Mouse (Mus musculus) ES-Bruce4 (cell line): Measurements from ENCODE around the gene Mmd. TPM values are rescaled to one million over a fixed set of nuclear protein-coding genes. Genes with fewer than 3 reads are reported as not detected.

Source experiments
- H3K27ac ChIP-seq: 2 replicates; pipeline ENCODE4 v1.5.1; 2012; ENCODE audit warnings: low read length, inconsistent platforms; ENCODE audit not compliant: insufficient read depth
- H3K27me3 ChIP-seq: 2 replicates; pipeline ENCODE4 v1.6.1; 2012; ENCODE audit warnings: mild to moderate bottlenecking, low read length, inconsistent platforms; ENCODE audit not compliant: control insufficient read depth, poor library complexity, insufficient read depth, severe bottlenecking
- H3K36me3 ChIP-seq: 2 replicates; pipeline ENCODE4 v1.6.1; 2012; ENCODE audit warnings: inconsistent platforms, mild to moderate bottlenecking, low read length, moderate library complexity; ENCODE audit not compliant: control insufficient read depth, poor library complexity, insufficient read depth, severe bottlenecking
- H3K4me1 ChIP-seq: one replicate; pipeline ENCODE4 v1.8.1; 2011; ENCODE audit warnings: low read length; ENCODE audit not compliant: control insufficient read depth, insufficient read depth
- H3K4me3 ChIP-seq: 2 replicates; pipeline ENCODE4 v1.5.1; 2011; ENCODE audit warnings: low read depth, mild to moderate bottlenecking, low read length
- H3K9ac ChIP-seq: 2 replicates; pipeline ENCODE4 v1.6.1; 2012; ENCODE audit warnings: low read depth, mild to moderate bottlenecking, inconsistent platforms; ENCODE audit not compliant: poor library complexity, severe bottlenecking
- H3K9me3 ChIP-seq: replicated peaks from 2 replicates; pipeline ENCODE4 v1.6.1; 2012; ENCODE audit warnings: mild to moderate bottlenecking, low read length, inconsistent platforms; ENCODE audit not compliant: control insufficient read depth, poor library complexity, insufficient read depth, severe bottlenecking
- CTCF ChIP-seq: IDR thresholded peaks from one replicate; pipeline ENCODE4 v1.8.1; 2011; ENCODE audit warnings: low read depth, low read length
- EP300 ChIP-seq: IDR thresholded peaks from 2 replicates; pipeline ENCODE4 v1.6.1; 2011; ENCODE audit warnings: low read depth, low read length; ENCODE audit not compliant: insufficient read depth
- POLR2A ChIP-seq: IDR thresholded peaks from one replicate; pipeline ENCODE4 v1.8.1; 2011; ENCODE audit warnings: low read length; ENCODE audit not compliant: insufficient read depth
- polyA plus RNA-seq: library from polyadenylated mRNA; stranded (reverse); fragments of >200 nt; gene quantifications from 2 replicates; pipeline ENCODE4 v1.2.4, GENCODE M21; 2011; ENCODE audit warnings: low read depth; ENCODE audit not compliant: missing spikeins, insufficient read depth, insufficient read length

Gene Mmd
- polyA plus RNA-seq, 1 experiment = 19.6 TPM

DNA sequence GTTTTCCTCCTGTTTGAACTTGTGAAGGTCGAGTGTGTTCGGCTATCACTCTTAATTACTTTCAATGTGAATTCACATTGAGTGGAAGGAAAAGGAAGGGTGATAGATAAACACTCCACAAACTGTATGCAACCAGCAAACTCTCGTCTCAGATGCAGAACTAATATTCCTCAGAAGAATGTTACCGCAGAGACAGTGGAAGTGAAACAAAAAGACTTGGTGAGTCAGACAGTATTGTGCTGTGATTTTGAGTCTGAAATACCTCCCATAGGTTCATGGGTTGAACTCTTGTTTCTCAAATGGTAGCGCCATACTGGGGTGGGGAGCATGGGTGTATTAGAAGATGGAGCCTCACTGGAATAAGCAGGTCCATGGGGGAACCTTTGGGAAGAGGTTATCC is 14.0 kb upstream of the Mmd start:
- Histone ChIP-seq H3K9ac (no peak overlapping the region), H3K9me3 (no peaks in the 10 kb centered on the region), H3K27me3 (no peaks in the 10 kb centered on the region), H3K27ac (no peak overlapping the region), H3K36me3 (no peaks in the 10 kb centered on the region), H3K4me3 (no peak overlapping the region), H3K4me1 (no peaks in the 10 kb centered on the region)
- no peak for TF ChIP-seq POLR2A
- TF ChIP-seq EP300 = no peak
- no peak for TF ChIP-seq CTCF

DNA sequence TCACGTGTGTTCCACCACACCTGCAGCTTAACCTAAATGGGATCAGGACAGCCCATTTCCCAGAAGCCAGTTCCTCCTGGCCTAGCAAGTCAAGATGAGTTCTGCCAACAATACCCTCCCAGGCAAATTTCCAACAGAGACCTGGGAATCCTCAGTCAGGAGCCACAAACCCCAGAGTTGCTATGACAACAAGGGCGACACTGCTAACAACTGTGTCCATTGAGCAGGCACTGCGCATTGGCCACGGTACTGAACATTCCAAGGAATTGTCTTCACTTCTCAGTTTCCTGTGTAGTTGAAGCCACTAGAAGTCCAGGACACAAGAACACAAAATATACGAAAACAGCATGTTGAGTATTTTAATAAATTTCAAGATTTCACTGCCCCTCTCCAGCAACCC is 11.6 kb upstream of the Mmd start:
- Histone ChIP-seq H3K9me3 (no peaks in the 10 kb centered on the region), H3K36me3 (no peaks in the 10 kb centered on the region), H3K4me1 (no peaks in the 10 kb centered on the region), H3K4me3 (no peak overlapping the region), H3K27ac (no peak overlapping the region), H3K27me3 (no peaks in the 10 kb centered on the region), H3K9ac (no peak overlapping the region)
- TF ChIP-seq EP300 (no peak), CTCF (no peak)

DNA sequence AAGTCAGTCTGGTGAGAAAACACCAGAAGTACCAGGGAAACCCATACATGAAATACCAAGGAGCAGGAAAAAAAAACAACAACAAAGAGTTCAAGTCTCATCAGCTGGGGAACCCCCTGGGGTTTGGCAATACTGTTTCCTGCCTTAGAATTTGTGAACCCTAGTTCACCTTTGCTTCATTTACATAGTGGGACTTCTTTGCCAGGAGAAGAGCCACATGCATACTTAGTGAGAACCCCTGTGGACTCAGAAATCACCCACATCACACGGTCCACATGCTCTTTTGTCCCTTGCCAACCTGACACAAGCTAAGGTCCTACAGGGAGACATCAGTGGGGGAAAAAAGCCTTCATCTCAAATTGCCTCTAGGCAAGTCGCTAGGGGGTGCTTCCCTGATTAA is 10.6 kb upstream of the Mmd start:
- H3K9me3 ChIP-seq = no peaks in the 10 kb centered on the region
- H3K9ac ChIP-seq = no peak overlapping the region
- H3K4me3 ChIP-seq = no peak overlapping the region
- TF ChIP-seq POLR2A = no peak
- no peak overlapping the region for H3K27ac ChIP-seq
- H3K27me3 ChIP-seq = no peaks in the 10 kb centered on the region
- no peaks in the 10 kb centered on the region for H3K4me1 ChIP-seq
- no peaks in the 10 kb centered on the region for H3K36me3 ChIP-seq

DNA sequence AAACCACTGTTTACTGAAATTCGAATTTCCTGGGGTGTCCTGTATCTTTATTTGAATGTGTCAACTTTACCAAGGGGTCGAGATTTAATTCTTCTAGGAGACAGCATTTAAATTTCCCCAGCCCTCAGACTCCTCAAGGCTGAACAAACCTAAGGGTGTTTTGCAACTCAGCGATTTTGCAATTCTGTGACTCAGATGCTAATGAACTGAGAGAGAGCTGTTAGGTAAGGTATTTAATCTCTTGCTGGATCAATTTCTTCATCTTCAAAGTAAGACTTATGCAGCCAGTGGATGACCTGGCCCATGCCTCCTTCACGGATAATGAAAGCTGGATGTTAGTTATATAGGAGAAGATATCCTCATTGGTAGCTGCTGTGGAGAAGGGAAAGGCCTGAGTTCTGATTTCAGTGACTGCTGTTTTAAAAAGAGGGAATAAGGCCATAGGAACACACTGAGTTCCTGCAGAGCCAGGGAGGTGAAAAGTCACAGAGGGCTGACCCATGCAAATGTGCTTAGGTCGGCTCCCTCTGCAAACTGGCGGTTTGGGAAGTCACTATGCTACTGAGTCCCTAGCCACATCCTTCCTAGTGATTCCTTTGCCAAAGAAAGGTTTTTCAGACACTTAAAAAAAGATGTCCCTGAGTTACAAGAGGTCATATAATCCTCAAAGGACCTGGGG is 8.5 kb upstream of the Mmd start:
- H3K27ac ChIP-seq = no peak overlapping the region
- H3K9ac ChIP-seq = no peak overlapping the region
- H3K4me3 ChIP-seq = no peak overlapping the region
- TF ChIP-seq EP300 (no peak), CTCF (no peak), POLR2A (no peak)
- no peaks in the 10 kb centered on the region for H3K4me1 ChIP-seq
- H3K9me3 ChIP-seq = no peaks in the 10 kb centered on the region
- no peaks in the 10 kb centered on the region for H3K36me3 ChIP-seq
- no peaks in the 10 kb centered on the region for H3K27me3 ChIP-seq

DNA sequence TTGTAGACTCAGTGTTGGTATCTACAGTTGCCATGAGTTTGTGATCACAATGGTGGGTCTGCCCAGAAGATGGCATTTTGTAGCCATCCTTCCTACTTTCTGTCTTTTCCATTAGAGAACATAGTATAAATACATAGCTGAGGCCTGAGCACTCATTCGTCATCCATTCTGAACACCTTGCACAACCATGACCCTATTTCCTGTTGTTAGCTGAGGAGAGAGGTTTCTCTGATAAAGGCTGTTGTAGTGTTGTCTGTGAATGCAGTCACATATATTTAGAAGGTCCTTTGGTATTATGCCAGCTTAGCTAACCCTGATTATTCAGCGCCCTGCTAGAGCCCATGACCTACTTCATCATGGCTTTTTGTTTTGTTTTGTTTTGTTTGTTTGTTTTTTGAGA is 7.4 kb upstream of the Mmd start:
- Histone ChIP-seq H3K9ac (no peak overlapping the region), H3K4me3 (no peak overlapping the region), H3K4me1 (no peaks in the 10 kb centered on the region), H3K9me3 (no peaks in the 10 kb centered on the region), H3K36me3 (no peaks in the 10 kb centered on the region), H3K27me3 (no peaks in the 10 kb centered on the region), H3K27ac (no peak overlapping the region)
- TF ChIP-seq CTCF (no peak), POLR2A (no peak), EP300 (no peak)

DNA sequence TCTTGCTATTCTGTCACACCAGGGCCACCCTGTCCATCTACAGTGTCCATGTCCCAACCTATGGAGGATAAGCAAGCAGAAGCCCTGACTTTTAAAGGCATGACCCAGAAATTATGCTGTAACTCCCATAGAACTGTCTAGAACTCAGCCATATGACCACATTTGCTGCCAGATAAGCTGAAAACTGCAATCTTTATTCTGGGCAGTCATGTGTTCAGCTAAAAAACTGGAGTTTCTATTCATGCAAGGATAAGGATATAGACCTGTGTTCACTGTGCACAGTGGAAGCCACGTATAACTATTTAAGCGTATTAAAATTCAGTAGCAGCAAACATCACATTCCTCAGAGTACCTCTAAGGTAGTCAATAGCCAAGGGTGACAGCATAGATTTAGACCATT is 6.0 kb upstream of the Mmd start:
- Histone ChIP-seq H3K9me3 (no peaks in the 10 kb centered on the region), H3K27me3 (no peaks in the 10 kb centered on the region), H3K9ac (no peak overlapping the region), H3K36me3 (no peaks in the 10 kb centered on the region), H3K4me3 (no peak overlapping the region), H3K27ac (no peak overlapping the region), H3K4me1 (no peaks in the 10 kb centered on the region)
- no peak for TF ChIP-seq EP300
- no peak for TF ChIP-seq POLR2A
- TF ChIP-seq CTCF = no peak
